Mouse (Mus musculus): ENCODE measurements around the gene Amdhd2.

GRCm38 (mm10) chr17:24209916-24210240, 46.3 kb upstream of the Amdhd2 start:
- no peak for TF ChIP-seq CTCF (IDR thresholded peaks at IDR 0.05; ENCODE audit: insufficient read depth, low read length)
- no peak for TF ChIP-seq POLR2A (IDR thresholded peaks at IDR 0.05; ENCODE audit: borderline replicate concordance, extremely low read depth, low read depth, low read length)
